Mouse (Mus musculus) embryonic facial prominence, embryonic 12.5 days (tissue): ENCODE results near the gene Ifitm10. TPM values are rescaled to one million over a fixed set of nuclear protein-coding genes. Genes with fewer than 3 reads are reported as not detected.
"Not testable (repeated sequence)": the region's sequence is repeated elsewhere in the genome, so short reads cannot be mapped to it uniquely, and the experiment has no call there.

ENCODE experiments used
- ATAC-seq: fragments of 200-750 bp; cut with Nextera tagmentation; 2 replicates; pipeline ENCODE4 v1.8.0; 2017; ENCODE audit not compliant: insufficient number of reproducible peaks, insufficient read depth, low FRiP score, low TSS enrichment
- H3K27ac ChIP-seq: fragments of 300-500 bp; sonication (generic); 2 replicates; pipeline ENCODE4 v1.5.1; 2016; ENCODE audit warnings: mild to moderate bottlenecking
- H3K27me3 ChIP-seq: fragments of 300-500 bp; sonication (generic); 2 replicates; pipeline ENCODE4 v1.6.1; 2016; ENCODE audit warnings: mild to moderate bottlenecking, moderate library complexity
- H3K36me3 ChIP-seq: fragments of 300-500 bp; sonication (generic); 2 replicates; pipeline ENCODE4 v1.6.1; 2016; ENCODE audit warnings: mild to moderate bottlenecking
- H3K4me1 ChIP-seq: fragments of 300-500 bp; sonication (generic); 2 replicates; pipeline ENCODE4 v1.6.1; 2016
- H3K4me2 ChIP-seq: fragments of 300-500 bp; sonication (generic); replicated peaks from 2 replicates; pipeline ENCODE4 v1.6.1; 2016; ENCODE audit warnings: mild to moderate bottlenecking, moderate library complexity
- H3K4me3 ChIP-seq: fragments of 300-500 bp; sonication (generic); 2 replicates; pipeline ENCODE4 v1.5.1; 2016; ENCODE audit warnings: mild to moderate bottlenecking
- H3K9ac ChIP-seq: fragments of 300-500 bp; sonication (generic); 2 replicates; pipeline ENCODE4 v1.6.1; 2016; ENCODE audit warnings: mild to moderate bottlenecking, moderate library complexity
- H3K9me3 ChIP-seq: fragments of 300-500 bp; sonication (generic); 2 replicates; pipeline ENCODE4 v1.6.1; 2016; ENCODE audit warnings: mild to moderate bottlenecking, moderate library complexity
- WGBS: fragments of 180-500 bp; shearing (Covaris S2); methylation state at CpG from one replicate; pipeline ENCODE4 v1.1.7; 2016; 5-methylcytosine and 5-hydroxymethylcytosine counted together
- polyA plus RNA-seq: library from polyadenylated mRNA; unstranded; fragments of >200 nt; fragmentation: Nextera tagmentation; extraction: Ambion mirVana; gene quantifications from 2 replicates; pipeline ENCODE4 v1.2.1, GENCODE M21; 2016

Ifitm10 gene
- polyA plus RNA-seq, 1 experiment from 2014 or later = 2.3 TPM

DNA sequence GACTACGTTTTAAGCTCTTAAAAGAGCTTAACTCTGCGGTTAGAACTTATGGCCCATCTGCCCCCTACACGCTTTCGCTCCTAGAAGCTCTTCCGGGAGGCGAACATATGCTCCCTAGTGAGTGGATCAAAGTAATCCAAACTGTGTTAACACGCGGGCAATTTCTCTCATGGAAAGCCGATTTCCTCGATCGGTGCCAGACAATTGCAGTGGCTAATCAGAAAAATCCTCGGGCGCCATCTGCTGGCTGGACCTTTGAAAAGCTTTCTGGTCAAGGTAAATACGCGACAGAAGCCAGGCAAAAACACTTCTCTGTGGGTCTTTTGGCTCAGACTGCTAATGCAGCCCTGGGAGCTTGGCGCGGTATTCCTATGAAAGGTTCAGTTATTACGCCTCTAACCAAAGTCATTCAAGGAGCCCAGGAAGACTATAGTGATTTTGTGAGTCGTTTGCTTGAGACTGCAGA lies 88.9 kb downstream of the Ifitm10 start:
- WGBS = under 1% methylated on average over 19 of the region's 19 CpGs
- Histone ChIP-seq H3K36me3 (no peaks in the 10 kb centered on the region), H3K9ac (peak overlapping the region; percentile 61), H3K4me2 (peak overlapping the region; percentile 59), H3K9me3 (no peaks in the 10 kb centered on the region), H3K4me1 (peaks cover 6% of the 10 kb centered on the region; the same call in 1 of the 2 replicates), H3K27me3 (0 out of 2 replicates have a peak, but pooled peaks cover 12% of the 10 kb centered on the region), H3K27ac (peak overlapping the region; percentile 90), H3K4me3 (peak overlapping the region; percentile 52)
- ATAC-seq = peak; percentile 72; the same call in 1 of the 2 replicates

DNA sequence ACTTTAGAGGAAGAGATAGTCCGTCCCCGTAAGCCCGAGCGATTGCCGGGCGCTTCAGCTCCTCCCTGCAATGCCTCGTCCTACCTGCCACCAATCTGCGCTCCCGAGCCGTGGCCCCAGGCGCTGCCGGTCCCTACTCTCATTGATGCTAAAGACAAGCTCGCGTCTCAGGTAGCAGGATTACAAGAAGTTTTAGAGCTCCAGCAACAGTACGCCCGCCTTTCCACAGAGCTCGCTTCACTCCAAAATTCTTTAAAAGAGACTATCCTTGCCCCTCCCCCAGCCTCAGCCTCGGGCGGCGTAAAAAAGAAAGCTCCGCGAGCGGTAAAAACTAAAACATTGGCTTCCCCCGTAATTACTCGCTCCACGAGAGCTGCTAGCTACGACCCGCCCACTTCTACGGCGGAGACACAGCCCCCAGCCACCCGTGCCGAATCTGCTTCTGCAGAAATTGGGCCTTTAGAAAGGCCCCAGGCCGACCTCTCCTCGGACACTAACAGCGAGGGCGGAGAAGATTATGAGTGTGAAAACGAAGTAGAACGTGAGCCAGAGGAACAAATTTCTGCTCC lies 89.4 kb downstream of the Ifitm10 start:
- ATAC-seq = peak; percentile 80; the same call in 1 of the 2 replicates
- peak overlapping the region; percentile 52 for H3K4me3 ChIP-seq
- H3K9ac ChIP-seq = peak overlapping the region; percentile 61
- peak overlapping the region; percentile 90 for H3K27ac ChIP-seq
- H3K9me3 ChIP-seq = no peaks in the 10 kb centered on the region
- H3K27me3 ChIP-seq = 0 out of 2 replicates have a peak, but pooled peaks cover 12% of the 10 kb centered on the region
- H3K36me3 ChIP-seq = no peaks in the 10 kb centered on the region
- H3K4me1 ChIP-seq = peaks cover 6% of the 10 kb centered on the region; the same call in 1 of the 2 replicates
- WGBS = under 1% methylated on average over 38 of the region's 38 CpGs
- H3K4me2 ChIP-seq = peak overlapping the region; percentile 59

DNA sequence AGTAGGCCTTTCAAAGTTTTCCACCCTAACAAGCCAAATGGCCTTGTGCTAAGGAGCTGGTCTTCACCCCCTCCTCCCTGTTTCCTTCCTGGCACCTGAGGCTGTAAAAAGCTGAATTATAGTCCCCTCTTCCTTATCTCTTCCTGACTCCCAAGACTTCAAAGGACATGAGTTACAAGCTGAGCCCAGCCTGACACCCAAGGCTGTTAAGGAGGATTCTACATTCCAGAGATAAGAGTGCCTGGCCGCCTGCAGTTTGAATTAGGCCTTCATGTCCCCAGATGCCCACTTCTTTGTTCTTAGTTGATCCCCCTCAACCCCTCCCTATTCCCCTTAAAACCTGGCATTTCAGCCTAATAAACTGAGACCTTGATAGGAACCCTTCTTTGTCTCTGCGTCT lies 90.7 kb downstream of the Ifitm10 start:
- H3K9ac ChIP-seq, H3K36me3 ChIP-seq, H3K9me3 ChIP-seq, H3K27ac ChIP-seq, ATAC-seq, H3K4me3 ChIP-seq, H3K4me1 ChIP-seq: not testable (repeated sequence)
- Histone ChIP-seq H3K4me2 (peak overlapping the region; percentile 59), H3K27me3 (0 out of 2 replicates have a peak, but pooled peaks cover 12% of the 10 kb centered on the region)
- whole genome bisulfite sequencing = 20% methylated on average over 2 of the region's 2 CpGs

DNA sequence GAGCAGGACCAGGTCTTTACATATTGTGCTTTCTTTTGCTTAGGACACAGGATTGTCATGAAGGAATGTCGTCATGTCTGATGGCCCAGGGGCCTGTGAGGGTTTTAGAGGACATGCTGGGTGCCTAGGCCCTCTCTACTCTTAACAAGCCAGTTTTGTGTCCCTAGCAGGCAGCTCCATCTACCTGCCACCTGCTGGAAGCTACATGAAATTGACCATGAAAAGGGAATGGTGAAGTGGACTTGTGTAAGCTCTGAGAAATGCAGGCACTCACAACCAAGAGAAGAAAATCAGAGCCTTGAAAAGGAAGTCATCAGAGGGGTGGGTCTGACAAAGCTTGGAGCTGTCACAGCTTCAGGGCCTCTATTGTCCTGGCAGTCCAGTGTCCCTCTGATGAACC lies 94.3 kb downstream of the Ifitm10 start:
- not testable (repeated sequence) for H3K4me1 ChIP-seq, H3K9me3 ChIP-seq, H3K27ac ChIP-seq, H3K9ac ChIP-seq, H3K4me2 ChIP-seq, H3K36me3 ChIP-seq, ATAC-seq, H3K4me3 ChIP-seq
- 0 out of 2 replicates have a peak, but pooled peaks cover 12% of the 10 kb centered on the region for H3K27me3 ChIP-seq
- 46% methylated on average over 1 of the region's 1 CpGs for WGBS

DNA sequence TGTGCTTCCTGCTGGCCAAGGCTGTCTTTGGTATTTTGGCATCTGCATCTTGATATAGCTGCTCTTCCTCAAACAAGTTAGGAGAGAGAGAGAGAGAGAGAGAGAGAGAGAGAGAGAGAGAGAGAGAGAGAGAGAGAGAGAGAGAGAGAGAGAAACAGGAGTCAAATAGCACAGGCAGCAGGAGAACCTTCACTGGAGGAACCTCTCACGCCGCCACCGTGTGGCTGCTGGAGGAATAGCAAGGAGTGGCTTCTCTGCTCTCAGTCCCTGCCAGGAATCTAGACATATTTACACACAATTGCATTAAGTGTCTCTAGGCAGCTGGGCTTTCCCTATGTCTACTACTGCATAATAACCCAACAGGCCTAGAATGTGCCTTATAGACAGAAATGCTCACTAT lies 95.4 kb downstream of the Ifitm10 start:
- not testable (repeated sequence) for H3K4me3 ChIP-seq, H3K36me3 ChIP-seq, H3K27ac ChIP-seq, H3K9me3 ChIP-seq, H3K9ac ChIP-seq, H3K4me1 ChIP-seq, ATAC-seq, H3K4me2 ChIP-seq
- H3K27me3 ChIP-seq = 0 out of 2 replicates have a peak, but pooled peaks cover 12% of the 10 kb centered on the region
- WGBS = 0% methylated on average over 3 of the region's 3 CpGs

Other genes with a start within 250 kb of the Ifitm10 start
- gene Gm39115, start 237.7 kb downstream of the Ifitm10 start, polyA plus RNA-seq = not detected in 2 replicates
- gene Gm45337, start 229.1 kb downstream of the Ifitm10 start, polyA plus RNA-seq = not detected in 2 replicates
- gene Gm29735, start 216.6 kb downstream of the Ifitm10 start, polyA plus RNA-seq = not detected in 2 replicates
- not detected in 2 replicates for gene Gm4553, start 208.0 kb downstream of the Ifitm10 start, polyA plus RNA-seq
- not detected in 2 replicates for gene Krtap5-2, start 197.7 kb downstream of the Ifitm10 start, polyA plus RNA-seq
- not detected in 2 replicates for gene Gm10153, start 183.4 kb downstream of the Ifitm10 start, polyA plus RNA-seq
- gene Krtap5-3, start 172.4 kb downstream of the Ifitm10 start, polyA plus RNA-seq = not detected in 2 replicates
- not detected in 2 replicates for gene Gm7579, start 161.9 kb downstream of the Ifitm10 start, polyA plus RNA-seq
- not detected in 2 replicates for gene Krtap5-5, start 143.8 kb downstream of the Ifitm10 start, polyA plus RNA-seq
- not detected in 2 replicates for gene Gm40460, start 132.7 kb downstream of the Ifitm10 start, polyA plus RNA-seq
- not detected in 2 replicates for gene Gm2431, start 115.4 kb downstream of the Ifitm10 start, polyA plus RNA-seq
- not detected in 2 replicates for gene Gm4559, start 99.4 kb downstream of the Ifitm10 start, polyA plus RNA-seq
- not detected in 2 replicates for gene Krtap5-1, start 76.6 kb downstream of the Ifitm10 start, polyA plus RNA-seq
- gene Krtap5-4, start 70.2 kb downstream of the Ifitm10 start, polyA plus RNA-seq = not detected in 2 replicates
- 0.67 TPM in 1 of 2 replicates, not detected in the other for gene Gm49369, start 8.9 kb upstream of the Ifitm10 start, polyA plus RNA-seq
- 208 and 210 TPM in 2 replicates for gene Ctsd, start 14.3 kb upstream of the Ifitm10 start, polyA plus RNA-seq
- 0.35 TPM in 1 of 2 replicates, not detected in the other for gene Syt8, start 61.1 kb upstream of the Ifitm10 start, polyA plus RNA-seq
- 7.1 and 9.6 TPM in 2 replicates for gene Tnni2, start 68.1 kb upstream of the Ifitm10 start, polyA plus RNA-seq
- gene Lsp1, start 87.1 kb upstream of the Ifitm10 start, polyA plus RNA-seq = 24.5 and 24.7 TPM in 2 replicates
- 4.6 and 6.9 TPM in 2 replicates for gene Tnnt3, start 125.1 kb upstream of the Ifitm10 start, polyA plus RNA-seq
- gene Mrpl23, start 158.9 kb upstream of the Ifitm10 start, polyA plus RNA-seq = 19.8 and 32.6 TPM in 2 replicates